Mouse (Mus musculus): ENCODE measurements around the gene Tspan4.
A peak's percentile ranks its signal among the peaks of the same experiment; 100 is the strongest.

The Tspan4 gene

GRCm38 (mm10) chr7:141506278-141506677, 31.2 kb downstream of the Tspan4 start:
- no peak for DNase-seq (ENCODE audit: low spot score)

GRCm38 (mm10) chr7:141508160-141508559, 33.1 kb downstream of the Tspan4 start:
- no peak for DNase-seq (ENCODE audit: low spot score)

GRCm38 (mm10) chr7:141510196-141510595, 35.2 kb downstream of the Tspan4 start:
- DNase-seq (ENCODE audit: low spot score): no peak

- no peak for DNase-seq (ENCODE audit: low spot score)
These were observed 35.7 kb downstream of the Tspan4 start for GRCm38 (mm10) chr7:141510681-141511191.

GRCm38 (mm10) chr7:141517638-141518037, 42.6 kb downstream of the Tspan4 start:
- DNase-seq (ENCODE audit: low spot score): no peak

GRCm38 (mm10) chr7:141518296-141518695, 43.3 kb downstream of the Tspan4 start:
- DNase-seq (ENCODE audit: low spot score): no peak

- no peak for DNase-seq (ENCODE audit: low spot score)
These were observed 43.9 kb downstream of the Tspan4 start for GRCm38 (mm10) chr7:141518926-141519325.

- no peak for DNase-seq (ENCODE audit: low spot score)
These were observed 44.8 kb downstream of the Tspan4 start for GRCm38 (mm10) chr7:141519795-141520194.

- no peak for DNase-seq (ENCODE audit: low spot score)
These were observed 48.0 kb downstream of the Tspan4 start for GRCm38 (mm10) chr7:141523007-141523406.

- DNase-seq (ENCODE audit: low spot score): no peak
These were observed 49.2 kb downstream of the Tspan4 start for GRCm38 (mm10) chr7:141524271-141524670.

- DNase-seq (ENCODE audit: low spot score): peak; percentile 50
These were observed 49.9 kb downstream of the Tspan4 start for GRCm38 (mm10) chr7:141524760-141525579.

GRCm38 (mm10) chr7:141525580-141525925, 50.5 kb downstream of the Tspan4 start:
- DNase-seq (ENCODE audit: low spot score): no peak

GRCm38 (mm10) chr7:141535570-141535969, 60.5 kb downstream of the Tspan4 start:
- no peak for DNase-seq (ENCODE audit: low spot score)

GRCm38 (mm10) chr7:141538852-141539555, 64.0 kb downstream of the Tspan4 start:
- peak; percentile 23 for DNase-seq (ENCODE audit: low spot score)

GRCm38 (mm10) chr7:141539556-141540311, 64.7 kb downstream of the Tspan4 start, which contains the start of gene Chid1:
TSS of gene Chid1 (minus strand) at chr7:141539857.
- peak; percentile 98 for DNase-seq (ENCODE audit: low spot score)

GRCm38 (mm10) chr7:141540312-141541081, 65.5 kb downstream of the Tspan4 start:
- peak; percentile 26 for DNase-seq (ENCODE audit: low spot score)

GRCm38 (mm10) chr7:141541681-141542080, 66.6 kb downstream of the Tspan4 start:
- no peak for DNase-seq (ENCODE audit: low spot score)

GRCm38 (mm10) chr7:141542588-141542987, 67.5 kb downstream of the Tspan4 start:
- DNase-seq (ENCODE audit: low spot score): no peak
